Mouse (Mus musculus) monocyte, adult 5-6 weeks (primary cell): Measurements from ENCODE around the gene Nynrin. TPM values are rescaled to one million over a fixed set of nuclear protein-coding genes. Genes with fewer than 3 reads are reported as not detected.

Experiments used
- ATAC-seq: fragments of 153-309, 156-312 bp; replicated peaks from 2 replicates; pipeline ENCODE4 v1.8.0; 2017; ENCODE audit warnings: mild to moderate bottlenecking; ENCODE audit not compliant: low TSS enrichment, insufficient number of reproducible peaks, severe bottlenecking, poor library complexity, low FRiP score
- total RNA-seq: library from RNA; stranded (forward); fragments of 200-1000, 200-491, 200-594 nt; gene quantifications from 3 replicates; pipeline ENCODE4 v1.2.3, GENCODE M21; 2017

The Nynrin gene
- total RNA-seq, 1 experiment from 2014 or later, result 0.10 TPM

DNA sequence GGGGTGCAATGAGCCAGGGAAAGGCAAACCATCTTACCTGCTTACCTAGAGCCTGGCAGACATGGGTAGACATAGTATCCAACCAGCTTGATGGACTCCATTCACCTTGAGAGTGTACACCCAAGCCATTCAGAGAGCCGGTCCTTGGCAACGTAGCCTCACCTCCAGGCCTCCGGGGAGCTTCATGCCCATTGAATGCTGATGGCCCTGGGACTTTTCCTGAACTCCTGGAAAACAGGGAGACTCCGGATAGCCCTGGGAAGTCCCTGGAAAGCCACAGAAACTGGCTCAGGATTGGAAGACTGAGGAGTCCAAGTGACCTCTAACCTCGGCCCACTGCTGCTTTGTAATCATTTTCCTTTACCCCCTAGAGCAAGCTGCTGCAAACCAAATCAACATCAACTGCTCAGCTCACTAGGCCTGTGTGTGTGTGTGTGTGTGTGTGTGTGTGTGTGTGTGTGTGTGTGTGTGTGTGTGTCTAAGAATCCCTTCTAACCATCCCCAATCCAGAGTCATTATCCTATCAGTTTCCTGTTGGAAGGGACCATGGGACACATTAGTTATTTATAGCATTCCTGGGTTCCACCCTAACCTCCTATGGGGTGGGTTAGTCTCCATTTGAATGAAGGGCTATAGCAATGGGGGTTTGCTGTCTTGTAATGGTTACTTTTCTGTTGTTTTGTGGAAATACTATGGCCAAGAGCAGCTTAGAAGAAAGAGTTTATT, 18.8 kb upstream of the Nynrin start:
- ATAC-seq, result no peak

- ATAC-seq, result no peak
These were observed 15.5 kb upstream of the Nynrin start for GRCm38 (mm10) chr14:55838312-55838711.

- ATAC-seq, result no peak
These were observed 15.1 kb upstream of the Nynrin start for GRCm38 (mm10) chr14:55838740-55839139.

- no peak for ATAC-seq
These were observed 12.9 kb upstream of the Nynrin start for GRCm38 (mm10) chr14:55840853-55841366.

- no peak for ATAC-seq
These were observed 11.0 kb upstream of the Nynrin start for GRCm38 (mm10) chr14:55842794-55843193.

DNA sequence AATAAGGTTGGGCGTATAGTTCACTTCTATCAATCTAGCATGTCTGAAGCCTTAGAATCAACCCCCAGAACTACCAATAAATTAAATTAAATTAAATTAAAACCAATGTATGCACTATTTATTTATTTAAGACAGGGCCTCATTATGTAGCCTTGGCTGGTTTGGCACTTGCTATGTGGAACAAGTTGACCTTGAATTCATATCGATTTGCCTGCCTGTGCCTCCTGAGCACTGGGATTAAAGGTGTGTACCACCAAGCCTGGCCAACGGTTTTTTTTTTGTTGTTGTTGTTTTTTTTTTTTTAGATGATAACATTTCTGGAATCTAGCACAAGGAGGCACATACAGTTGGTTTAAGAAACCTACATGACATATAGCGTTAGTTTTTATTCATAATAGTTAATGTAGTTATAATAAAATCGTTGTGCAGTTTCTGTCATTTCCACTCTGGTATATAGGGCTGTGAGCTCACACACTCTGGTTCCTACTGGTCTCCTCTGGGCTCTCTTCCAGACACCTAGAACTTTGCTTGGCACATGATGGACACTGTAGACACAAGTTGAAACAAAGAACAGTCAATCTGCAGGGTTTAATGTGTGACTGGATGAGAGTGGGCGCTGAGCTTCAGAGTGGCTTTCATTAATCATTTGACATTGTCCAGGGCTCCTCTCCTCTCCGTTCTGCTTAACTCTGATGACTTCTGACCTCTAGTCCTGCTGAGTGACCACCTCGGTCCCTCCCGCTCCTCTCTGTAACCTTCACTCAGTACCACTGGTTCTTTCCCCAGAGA, 8.1 kb upstream of the Nynrin start:
- no peak for ATAC-seq

DNA sequence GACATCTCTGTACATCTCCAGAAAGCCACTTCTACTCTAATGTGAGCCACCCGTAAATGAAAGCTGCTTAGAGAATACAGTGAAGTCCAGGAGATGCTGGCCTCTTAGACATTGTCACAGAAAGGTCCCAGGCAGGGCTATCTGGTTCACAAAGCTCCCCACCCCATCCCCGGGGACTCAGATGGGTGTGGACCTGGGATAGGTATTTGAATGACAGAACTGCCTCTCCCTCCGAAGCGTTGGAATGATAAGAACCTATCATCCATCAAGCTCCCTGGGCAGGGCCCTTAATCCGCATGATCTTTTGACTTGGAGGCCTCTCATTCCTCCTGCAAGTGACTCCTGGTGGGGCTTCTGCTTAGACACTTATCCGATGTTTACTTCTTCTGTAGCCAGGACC, 2.9 kb upstream of the Nynrin start:
- no peak for ATAC-seq

DNA sequence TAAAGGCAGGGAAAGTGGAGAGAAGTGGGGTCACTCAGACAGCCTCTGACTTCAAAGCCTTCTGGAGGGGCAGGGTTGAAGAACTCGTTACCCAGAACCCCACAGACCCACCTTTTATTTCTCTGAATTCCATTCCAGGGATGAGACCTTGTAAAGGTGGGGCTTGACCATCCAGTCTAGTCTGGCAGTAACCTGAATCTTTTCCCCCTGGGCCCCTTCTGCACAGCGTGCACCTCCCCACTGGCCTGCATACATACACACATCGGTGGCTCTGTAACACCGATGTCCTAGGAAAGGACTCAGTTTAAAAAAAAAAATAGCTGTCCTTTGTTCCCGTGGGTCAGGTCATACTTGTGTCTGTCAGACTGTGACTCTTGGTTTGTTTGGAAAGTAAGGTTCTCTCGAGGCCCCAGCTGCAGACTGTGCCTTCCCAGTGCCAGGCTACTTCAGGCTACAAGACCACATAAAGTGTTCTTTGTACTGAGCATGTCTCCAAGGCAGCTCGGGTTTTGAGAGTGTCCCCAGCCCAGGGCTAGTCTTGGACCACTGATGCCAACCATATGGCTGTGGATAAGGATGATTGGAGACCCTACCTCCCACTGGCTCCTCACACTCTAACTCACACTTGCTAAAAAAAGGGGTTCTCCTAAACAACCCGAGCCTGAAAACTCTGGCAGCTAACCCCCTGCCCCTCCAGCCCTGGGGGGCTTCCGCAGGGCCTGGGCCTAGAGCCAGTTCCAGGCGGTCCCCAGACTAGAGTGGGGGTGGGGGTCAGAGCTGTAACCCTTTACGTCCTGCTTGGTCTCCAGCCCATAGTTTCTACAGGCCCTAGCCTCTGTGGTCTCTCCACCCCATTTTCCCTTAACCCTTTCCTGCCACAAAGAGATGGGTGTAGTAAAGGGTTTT, 911 bp upstream of the Nynrin start:
- ATAC-seq, result no peak

DNA sequence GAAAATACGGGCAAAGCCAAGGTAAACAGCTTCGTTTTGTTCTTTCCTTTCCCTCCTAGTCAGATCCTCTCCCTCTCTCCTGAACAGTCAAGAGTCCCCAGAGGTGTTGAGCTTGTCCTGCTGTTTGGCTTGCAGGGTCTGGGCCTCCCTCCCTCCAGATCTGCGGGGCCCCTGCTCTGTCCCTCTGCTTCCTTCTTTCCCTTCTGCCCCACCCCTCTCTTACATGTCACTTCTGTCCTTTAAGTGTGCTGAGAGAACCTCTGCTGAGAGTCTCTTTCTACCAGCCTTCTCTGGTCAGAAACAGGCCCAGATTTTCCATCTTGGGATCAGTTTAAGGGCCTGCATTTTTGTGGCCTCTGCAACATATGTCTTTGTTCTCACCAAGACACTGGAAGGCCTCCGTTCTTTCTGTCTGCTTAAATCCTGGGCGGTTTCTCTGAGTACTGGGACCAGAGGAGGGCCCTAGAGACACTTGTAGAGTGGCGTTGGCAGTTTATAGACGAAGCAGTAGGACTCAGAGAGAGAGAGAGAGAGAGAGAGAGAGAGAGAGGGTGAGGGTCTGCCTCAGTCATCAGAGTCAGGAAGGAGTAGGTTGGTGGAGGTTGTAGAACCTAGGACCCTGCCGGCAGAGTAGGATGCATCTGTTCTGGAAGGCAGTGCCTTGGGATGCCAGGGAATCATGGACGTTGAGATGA, 743 bp downstream of the Nynrin start:
- 0 out of 2 replicates have a peak, but pooled peaks have one; percentile 38 for ATAC-seq

- ATAC-seq, result no peak
These were observed 1.3 kb downstream of the Nynrin start for GRCm38 (mm10) chr14:55855101-55855561.

DNA sequence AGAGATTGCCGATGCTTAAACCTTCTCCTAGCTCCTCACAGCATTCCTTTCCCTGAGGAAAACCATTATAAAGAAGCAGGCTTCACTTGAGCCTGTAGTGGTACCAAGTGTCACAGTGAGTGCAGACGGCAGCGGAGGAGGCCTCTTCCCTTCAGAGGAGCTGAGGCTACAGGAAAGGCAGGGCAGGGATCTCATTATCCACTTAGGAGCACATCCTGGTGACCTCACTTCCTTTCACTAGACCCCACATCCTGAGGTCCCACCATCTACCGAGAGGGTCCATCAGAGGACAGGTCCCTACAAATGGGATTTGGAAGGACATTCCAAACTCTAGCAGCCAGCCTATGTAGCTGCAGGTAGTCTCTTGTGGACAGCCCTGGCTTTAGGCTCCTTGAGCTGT, 3.8 kb downstream of the Nynrin start:
- ATAC-seq, result no peak

- no peak for ATAC-seq
These were observed 8.4 kb downstream of the Nynrin start for GRCm38 (mm10) chr14:55862186-55862585.

- ATAC-seq, result no peak
These were observed 9.2 kb downstream of the Nynrin start for GRCm38 (mm10) chr14:55862970-55863369.

DNA sequence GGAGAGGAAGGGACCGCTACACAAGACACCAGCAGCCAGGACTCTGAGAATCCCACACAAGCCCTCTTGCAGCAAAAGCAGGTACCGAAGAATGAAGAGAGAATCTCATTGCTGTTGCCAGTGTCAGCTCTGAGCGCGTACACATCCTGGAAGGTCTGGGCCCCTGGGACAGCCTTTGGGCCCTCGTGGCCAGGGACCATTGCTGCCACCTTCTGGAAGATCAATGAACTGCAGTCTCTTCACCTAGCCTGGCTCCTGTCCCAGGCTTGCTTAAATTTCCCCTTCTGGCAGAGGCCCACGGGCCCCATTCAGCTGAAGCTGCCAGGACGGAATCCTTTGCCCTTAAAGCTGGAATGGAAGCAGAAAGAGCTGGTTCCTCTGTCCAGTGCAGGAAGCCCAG, 10.0 kb downstream of the Nynrin start:
- peak; percentile 78 for ATAC-seq

- no peak for ATAC-seq
These were observed 13.2 kb downstream of the Nynrin start for GRCm38 (mm10) chr14:55866962-55867361.

DNA sequence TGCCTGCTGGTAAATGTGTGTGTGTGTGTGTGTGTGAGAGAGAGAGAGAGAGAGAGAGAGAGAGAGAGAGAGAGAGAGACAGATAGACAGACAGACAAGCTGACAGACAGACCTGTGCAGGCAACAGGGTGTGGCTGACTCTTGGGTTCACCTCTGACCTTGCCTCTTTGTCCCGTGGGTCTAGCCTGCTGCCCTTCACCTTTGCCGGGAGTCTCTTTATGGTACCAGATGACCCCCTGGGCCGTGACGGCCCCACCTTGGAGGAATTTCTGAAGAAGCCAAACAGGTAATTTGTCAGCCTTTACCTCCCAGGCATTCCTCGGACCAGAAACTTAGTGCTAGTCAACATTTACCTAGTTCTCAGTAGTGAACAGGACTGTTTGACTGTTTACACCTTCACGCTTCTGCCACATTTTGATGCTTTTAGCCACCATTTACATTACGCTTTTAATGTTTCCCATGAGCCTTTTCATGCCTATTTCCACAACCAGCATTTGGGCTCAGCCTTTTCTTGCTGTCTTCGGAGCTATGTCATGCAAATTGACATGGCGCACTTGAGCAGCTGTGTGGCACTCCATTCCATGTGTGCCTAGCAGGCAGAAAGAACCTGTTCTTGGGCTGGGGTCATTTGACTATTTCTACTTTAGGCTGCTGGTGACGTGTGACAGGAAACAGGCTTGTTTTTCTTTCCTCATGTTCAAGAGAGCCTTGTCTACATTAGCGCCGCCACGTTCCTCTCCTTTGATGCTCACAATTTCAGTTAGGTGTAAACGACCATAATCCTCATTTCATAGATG, 14.6 kb downstream of the Nynrin start:
- no peak for ATAC-seq

DNA sequence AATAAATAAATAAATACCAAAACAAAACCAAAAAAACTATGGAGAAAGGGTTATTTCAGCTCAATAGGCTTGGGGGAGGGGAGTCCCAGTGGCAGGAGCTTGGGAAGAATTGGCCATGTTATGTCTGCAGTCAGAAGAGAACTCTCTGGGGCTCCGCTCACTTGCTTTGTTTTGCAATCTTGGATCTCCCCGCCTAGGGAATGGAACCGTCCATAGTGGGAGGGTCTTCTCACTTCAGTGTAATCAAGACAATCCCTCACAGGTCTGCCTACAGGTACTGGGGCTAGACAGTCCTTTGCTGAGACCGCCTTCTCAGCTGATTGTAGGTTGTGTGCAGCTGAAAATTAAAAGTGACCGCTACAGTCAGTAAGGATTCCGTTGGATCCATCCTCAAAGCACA, 15.7 kb downstream of the Nynrin start:
- no peak for ATAC-seq

DNA sequence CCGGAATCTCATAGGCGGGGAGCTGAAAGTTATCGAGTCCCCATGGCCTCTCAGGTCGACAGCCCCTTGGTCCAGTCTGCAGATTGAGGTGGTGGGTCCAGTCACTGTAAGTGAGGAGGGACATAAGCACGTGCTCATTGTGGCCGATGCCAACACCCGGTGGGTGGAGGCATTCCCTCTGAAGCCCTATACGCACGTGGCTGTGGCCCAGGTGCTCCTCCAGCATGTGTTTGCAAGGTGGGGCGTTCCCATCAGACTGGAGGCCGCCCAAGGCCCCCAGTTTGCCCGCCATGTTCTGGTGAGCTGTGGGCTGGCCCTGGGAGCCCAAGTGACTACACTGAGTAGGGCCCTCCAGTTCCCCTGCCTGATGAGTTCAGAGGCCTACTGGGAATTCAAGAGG, 18.2 kb downstream of the Nynrin start:
- ATAC-seq, result no peak
